Mouse (Mus musculus) spleen, adult 18-20 months (tissue): ENCODE results near the gene Col25a1.

Experiments
- DNase-seq, 2 experiments: peaks; one replicate each; pipeline ENCODE4 v3.0.0; 2022; ENCODE audit warnings: mixed read lengths in 2 of 2

The Col25a1 gene

DNA sequence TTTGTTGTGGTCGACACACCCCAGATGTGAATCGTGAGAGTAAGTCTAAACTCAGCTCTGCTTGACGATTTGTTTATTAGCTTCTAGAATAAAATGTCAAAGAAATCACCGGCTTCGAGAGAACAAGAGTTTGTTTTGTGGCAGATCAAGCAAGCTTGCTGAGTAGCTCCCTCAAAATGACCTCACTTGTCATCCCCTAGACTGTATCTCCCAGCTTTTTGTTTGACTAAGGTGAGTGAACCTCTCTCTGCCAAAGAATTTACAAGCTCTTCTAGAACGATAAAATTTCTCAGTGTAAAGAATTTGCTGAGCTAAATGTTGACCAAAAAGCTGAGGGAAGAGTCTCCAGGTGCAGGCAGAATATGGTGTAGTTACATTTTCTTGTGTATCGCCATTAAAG, 125.3 kb downstream of the Col25a1 start:
- DNase-seq: no peak

DNA sequence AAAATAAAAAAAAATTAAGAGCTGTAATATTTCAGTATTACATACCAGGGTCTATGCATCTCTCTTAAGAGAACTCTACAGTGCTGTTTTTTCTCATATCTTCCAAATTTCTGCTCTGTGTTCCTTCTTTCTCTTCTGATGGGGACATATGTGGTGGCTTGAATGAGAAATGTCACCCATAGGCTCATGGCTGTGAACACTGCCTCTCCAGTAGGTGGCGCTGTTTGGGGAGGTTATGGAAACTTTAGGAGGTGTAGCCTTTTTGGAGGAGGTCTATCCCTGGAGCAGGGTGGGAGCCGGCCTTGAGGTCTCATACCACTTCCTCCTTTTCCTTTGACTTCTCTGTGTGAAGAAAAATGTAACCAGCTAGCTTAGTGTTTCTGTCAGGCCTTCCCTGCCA, 128.4 kb downstream of the Col25a1 start:
- no peak for DNase-seq

DNA sequence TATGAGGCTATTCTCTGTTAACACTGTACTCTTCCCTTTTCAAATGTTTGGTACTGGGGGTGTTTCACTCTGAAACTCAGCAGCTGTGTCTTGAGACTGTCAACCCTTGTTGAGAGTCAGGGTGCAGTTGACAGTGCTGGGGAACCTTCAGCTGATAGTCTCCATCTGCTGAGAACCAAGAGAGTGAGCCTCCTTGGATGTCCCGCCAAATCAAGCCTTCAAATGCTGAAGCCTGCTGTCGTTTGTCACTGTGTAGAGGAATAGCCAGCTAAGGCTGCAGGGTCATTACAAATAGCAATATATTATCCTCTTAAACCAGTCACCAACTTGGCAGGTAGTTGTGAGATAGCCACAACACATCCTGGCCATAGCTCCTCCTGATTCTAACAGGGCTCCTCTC, 129.0 kb downstream of the Col25a1 start:
- DNase-seq: no peak

DNA sequence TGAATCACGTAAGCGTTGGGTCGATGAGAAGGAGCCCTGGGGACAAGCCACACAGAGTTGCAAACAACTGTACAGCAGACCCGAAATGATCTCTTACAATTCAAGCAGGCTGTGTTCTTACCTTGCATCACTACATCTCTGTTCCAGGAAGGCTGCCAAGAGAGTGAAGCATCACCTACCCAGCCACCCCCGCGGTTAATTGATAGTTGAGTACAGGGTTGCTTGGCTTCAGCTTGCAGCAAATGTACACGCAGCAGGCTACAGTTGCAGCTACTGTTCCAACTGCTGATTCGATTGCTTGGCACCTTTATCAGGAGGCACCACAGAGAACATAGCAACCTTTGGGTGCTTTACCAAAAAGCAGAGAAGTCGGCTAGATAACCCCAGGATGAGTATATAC, 133.8 kb downstream of the Col25a1 start:
- no peak for DNase-seq

DNA sequence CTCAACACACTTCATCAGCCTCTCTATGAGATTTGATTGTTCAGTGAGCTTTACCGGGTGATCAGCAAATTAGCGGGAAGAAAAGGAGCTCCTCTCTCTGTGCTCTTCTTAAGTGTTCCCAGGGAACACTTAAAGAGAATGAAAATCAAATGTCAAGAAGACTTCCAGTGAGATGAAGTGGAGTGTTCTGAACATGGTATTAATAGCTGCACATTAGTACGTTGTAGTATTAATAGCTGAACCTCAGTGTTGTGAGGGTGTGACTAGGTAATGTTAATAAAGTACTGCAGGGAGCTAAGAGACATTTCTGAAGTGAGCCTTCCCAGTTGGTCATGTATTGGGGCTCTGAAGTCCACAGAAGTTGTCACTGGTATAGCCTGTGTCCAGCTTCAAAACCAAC, 139.2 kb downstream of the Col25a1 start:
- no peak for DNase-seq

DNA sequence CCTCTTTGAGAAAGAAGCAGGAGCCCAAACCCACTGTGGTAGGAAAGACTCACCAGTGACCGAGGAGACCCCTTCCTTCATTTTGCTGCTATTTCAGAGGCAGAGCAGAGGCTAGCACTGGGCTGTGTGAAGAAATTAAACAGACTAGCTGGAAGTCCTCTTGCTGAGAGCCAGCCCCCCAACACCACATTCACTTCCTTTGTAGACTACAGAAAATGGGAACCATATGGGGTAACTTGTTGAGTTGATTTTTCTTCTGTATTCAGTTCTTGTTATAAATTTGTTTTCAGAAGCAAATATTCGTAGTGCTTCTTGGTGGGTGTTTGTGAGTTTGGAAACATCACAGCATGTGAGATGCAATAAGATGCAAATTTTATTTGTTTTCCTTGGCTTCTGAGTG, 142.6 kb downstream of the Col25a1 start:
- no peak for DNase-seq

DNA sequence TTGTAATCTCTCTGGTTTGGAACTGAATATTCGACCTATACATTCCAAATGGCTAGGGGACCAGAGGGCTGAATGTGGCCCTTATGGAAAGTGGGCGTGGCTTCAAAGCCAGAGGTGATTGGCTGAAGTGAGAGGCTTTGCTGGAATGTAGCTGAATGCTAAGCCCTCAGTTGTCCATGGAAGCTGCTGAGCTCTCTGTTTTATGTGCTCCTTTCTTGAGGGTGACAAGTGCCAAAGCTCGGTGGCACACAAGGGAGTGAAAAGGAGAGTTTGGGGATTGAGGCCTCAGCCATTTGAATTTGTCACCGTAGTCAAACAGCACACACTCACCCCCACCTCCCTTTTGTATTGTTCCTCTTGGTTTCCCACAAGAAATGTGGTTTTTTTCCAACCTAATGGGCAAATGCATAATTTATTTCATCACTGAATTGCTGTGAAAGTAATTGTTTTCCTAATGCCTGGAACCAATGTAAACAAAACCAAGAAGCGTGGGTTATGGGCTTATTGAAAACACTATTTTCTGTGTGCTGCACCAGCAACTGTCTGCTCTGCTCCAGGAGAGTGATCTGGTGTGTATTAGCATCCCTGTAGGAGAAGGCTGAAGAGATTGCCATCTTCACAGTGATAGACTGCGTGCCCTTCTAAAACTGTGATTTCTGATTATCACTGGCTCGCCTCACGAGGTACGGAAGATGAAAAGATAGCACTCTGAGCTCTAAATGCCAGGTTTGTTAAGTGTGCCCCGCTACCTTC, 147.2 kb downstream of the Col25a1 start:
- DNase-seq: no peak

DNA sequence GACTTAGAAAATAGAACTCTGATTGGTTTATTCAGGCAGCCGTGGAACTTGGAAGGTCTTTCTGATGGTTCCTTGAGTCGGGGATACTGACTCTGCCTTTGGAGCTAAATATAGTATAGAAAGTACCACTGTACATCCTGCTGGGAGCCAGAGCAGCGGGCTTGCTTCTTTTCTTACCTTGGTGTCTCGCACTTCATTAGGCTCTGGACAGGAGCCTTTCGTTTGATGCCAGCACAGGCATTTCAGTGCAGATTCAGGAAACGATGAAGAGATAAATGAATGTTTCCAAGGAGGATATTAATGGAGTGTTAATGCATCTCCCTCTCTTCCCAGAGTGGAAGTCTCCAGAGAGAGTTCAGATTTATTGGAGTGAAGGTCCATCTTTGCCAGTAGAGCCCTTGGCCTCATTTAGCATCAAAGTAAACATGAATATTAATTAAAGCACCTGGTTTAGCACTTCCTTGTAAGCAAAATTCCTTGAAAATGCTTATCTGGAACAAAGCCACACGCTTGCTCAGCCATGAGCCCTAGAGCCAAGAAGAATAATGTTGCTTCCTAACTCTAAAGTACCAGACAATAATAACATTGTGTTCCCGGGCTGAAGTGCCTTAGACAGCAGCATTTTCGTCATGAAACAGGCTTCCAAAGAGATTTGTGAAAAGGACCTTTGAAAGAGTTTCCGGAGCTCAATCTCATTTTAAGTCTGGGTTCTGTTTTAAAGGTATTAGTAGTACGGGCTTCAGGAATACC, 151.9 kb downstream of the Col25a1 start:
- no peak for DNase-seq

DNA sequence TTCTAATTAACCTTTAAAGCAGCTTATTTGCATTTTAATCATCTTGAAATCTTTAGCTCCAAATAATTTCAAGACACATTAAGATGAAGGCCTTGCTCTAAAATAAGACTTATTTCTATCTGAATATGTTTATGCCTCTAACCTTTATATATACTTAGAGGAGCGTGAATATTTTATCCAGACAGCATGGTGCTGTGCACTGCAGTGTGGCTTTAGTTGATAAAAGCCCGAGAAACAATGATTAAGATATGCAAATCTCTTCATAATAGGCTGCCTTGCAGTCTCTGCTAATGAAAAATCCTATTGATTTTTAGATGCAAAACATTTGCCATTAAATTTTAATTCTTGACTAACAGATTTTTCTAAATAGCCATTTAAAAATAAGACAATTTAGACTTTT, 156.8 kb downstream of the Col25a1 start:
- DNase-seq: no peak

DNA sequence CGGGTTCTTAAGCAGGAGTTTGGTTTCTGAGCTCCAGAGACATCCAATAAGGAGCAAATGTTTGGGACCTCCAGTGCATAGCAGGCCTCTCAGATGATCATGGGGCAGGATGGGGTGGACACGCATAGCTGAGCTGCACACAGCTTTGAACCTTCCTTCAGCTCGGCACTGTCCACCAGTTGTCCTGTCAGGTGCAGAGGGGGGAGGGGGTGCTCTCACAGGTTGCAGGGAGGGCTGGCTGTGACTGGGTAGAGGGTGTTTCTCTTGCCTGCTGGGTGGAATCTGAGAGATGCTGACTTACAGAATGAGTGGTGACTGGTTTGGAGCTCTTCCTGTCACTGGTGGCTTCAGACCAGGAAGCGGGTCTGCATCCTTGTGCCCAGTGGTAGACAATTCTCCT, 157.5 kb downstream of the Col25a1 start:
- DNase-seq: no peak

DNA sequence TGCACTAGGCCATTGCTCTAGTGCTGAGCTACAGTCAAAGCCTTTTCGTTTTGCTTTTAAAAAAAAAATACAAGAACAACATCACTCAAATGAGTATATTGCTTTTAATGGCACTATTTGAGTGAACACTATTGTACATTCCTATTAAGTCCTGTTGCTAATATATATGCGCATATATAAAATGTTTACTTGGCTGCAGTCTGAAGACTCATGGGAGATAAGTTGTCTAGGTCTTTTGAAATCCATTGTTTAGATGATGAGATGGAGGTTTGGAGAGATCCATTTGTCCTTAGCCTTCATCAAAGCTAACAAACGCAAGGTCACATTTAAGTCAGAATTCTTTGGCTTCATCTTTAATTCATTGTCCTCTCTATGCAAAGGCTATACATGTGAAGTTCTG, 157.9 kb downstream of the Col25a1 start:
- DNase-seq: no peak

DNA sequence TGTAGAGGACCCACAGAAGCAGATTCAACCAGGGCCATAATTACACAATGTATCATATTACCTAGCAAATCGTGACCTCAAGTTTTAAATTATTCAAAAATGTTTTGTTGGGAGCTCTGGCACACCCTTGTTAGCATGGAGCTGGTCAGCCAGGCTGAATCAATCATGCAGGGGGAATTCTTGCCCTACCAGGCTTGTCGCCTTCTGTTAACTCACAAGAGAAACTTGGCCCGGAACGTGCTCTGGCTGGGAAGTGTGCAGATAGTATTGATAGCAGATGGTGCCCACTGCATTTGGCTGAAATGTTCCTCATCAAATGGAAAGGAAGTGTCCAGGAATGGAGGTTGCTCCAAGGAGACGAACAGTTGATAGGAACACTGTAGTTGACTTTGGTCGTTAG, 158.9 kb downstream of the Col25a1 start:
- no peak for DNase-seq

DNA sequence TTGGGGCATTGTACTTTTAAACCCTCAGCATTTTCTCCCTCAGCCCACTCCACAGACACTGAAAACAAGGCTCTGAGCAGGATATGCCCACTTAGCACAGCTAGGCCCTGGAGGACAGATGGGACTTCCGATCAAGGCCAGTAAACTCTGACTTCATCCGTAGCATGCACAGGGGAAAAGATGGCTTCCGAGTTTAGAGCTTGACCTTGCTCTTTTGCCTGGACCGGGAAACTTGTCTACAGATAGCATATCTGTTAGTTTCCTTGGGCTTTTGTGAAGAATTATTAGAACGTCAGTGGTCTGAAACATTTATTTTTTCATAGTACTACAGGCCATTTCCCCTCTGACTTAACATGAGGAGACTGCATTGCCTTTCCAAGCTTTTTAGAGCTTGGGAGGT, 159.4 kb downstream of the Col25a1 start:
- DNase-seq: no peak

DNA sequence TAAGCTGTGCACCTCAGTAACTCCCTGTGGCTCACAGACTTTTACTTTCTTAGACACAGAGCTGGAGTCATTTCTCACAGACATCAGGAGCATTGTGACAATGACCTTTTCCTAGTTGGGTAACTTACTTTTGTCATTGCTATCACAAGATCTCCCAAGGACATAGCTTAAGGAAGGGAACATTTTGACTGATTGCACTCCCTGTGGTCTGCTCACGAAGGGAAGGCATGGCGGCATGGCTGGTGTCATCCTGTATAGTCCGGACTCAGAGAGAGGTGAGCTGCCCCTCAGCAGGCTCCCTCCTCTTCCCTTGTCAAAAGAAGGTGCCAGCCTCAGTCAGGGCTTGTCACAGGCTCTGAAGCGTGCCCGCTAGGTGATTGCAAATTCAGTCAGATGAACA, 160.6 kb downstream of the Col25a1 start:
- DNase-seq: no peak

DNA sequence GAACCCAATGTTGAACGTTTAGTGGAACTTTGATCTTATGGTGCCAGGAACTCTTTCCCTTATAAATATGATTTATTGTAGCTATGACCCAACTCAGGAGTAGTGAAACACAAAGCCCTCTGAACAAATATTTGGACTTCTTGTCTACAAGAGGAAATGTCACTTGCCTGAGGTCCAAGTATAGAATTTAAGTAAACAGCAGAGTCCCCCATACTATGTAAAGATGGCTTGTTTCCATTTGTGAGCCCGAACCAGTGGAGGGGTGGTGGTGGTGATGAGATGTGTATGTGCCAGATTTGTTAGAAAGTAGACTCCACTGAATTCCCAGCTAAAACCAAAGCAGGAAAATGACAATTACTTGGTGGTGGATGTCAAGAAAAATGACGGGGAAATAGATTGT, 169.2 kb downstream of the Col25a1 start:
- no peak for DNase-seq

DNA sequence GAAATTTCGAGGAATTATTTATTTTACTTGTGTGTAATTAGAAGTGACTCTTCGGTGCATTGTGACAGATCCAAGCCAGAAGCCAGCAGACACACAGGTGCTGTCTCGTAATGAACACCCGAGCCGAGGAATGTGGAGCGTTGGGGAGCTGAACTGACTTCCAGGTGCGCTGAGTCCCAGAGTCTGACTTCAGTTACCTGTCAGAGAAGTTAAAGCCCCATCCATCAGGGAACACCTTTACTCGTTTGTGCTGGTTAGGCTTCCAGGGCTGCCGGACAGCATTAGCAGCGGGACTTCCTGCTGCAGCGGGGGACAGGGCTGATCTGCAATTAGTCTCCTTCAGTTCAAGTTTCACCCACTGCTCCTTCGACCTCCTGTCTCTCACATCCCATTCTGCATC, 172.3 kb downstream of the Col25a1 start:
- no peak for DNase-seq

DNA sequence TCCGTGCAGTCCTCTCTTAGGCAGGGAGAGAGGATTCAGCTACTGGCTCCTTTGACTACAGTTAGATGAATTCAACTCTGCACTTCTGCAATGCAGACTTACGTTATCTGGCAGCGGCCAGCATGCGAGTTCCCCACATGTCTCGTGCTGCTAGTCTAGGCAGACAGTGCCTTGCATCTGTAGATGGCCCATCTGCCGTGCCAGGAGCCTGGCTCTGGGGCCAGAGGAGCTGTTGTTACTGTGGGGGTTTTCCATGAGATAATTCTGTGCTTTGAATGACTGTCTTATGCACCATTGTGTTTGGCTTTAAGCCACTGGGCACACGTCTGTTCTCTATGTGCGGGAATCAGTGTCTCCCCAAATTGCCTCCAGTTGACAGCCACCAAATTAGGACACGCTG, 173.5 kb downstream of the Col25a1 start:
- DNase-seq: no peak

DNA sequence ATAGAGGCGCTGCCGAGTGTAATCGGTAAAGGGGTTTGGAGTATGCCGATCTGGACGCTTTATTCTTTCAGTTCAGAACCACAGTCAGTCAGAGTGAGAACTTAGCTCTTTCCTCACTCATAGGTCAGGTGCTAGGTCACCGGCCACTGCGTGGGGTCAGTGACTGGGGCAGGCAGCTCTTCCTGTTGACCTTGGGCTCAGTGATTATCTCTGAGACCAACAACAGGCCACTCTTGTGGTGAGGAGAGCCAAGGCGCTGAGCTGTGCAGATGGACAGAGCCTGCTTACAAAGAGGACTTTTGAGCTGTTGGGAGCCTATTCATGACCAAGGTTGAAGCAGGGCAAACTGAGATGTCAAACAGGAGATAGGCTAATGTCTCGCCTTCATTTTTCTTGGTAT, 174.4 kb downstream of the Col25a1 start:
- DNase-seq: no peak

DNA sequence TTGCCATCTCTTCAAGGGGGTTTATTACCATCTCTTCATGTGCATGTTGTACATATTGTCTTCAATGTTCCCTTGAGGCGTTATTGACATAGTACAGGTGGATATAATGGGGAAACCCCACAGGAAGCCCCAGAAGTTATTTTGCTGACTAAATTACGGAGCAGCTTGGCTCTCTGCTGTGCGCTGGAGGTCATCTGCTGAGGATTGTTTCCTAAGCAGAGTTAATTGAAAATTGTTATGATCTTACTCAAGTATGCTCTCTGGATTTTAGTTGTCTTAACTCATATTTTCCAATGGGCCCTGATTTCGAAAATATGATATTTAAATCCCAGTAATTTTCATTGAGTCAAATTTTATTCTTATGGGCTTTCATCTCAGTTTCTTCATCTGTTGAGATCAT, 178.0 kb downstream of the Col25a1 start:
- DNase-seq: no peak

DNA sequence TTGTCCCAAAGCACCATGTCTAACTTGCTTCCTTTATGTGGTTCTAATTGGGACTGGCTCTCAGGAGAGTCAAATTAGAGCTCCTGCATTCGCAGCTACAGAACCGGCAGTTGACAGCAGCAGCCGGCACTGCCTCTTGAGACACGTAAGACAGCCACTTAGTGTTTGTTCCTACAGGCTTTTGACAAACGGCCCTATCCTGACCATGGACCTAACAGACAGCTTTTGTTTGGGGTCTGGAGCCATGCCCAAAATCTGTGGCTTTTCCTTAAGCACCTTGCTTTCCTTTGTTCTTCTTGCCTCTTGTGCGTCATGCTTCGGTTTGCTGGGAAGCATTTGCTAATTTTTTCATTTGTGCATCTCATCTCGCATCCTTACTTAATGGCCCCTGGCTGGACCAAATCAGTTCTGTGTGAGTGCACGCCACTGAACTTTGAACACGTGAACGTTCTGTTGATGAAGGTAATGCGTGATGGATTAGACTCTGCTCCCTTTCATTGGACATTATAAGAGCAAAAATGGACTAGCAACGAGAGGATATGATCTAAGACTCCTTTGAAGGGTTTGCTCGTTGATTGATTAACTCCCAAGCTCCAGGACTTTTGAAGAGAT, 179.5 kb downstream of the Col25a1 start:
- DNase-seq: no peak

DNA sequence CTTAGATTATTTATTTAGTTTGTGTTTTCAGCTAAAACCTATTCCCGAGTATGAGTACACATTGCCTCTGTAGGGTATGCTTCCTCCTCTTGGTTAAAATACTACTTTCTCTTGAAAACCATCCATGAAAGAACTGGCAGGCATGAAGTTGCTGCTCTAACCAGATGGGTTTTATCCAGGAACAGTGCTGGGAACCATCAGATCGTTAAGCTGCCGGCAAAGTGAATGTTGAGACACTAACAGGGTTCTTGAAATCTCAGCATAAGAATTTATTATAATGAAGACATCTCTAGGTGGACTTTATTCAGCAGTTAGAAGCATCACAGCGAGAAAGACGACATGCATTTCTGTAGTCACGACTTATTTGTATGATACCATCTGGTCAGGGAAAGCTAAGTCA, 181.9 kb downstream of the Col25a1 start:
- no peak for DNase-seq

DNA sequence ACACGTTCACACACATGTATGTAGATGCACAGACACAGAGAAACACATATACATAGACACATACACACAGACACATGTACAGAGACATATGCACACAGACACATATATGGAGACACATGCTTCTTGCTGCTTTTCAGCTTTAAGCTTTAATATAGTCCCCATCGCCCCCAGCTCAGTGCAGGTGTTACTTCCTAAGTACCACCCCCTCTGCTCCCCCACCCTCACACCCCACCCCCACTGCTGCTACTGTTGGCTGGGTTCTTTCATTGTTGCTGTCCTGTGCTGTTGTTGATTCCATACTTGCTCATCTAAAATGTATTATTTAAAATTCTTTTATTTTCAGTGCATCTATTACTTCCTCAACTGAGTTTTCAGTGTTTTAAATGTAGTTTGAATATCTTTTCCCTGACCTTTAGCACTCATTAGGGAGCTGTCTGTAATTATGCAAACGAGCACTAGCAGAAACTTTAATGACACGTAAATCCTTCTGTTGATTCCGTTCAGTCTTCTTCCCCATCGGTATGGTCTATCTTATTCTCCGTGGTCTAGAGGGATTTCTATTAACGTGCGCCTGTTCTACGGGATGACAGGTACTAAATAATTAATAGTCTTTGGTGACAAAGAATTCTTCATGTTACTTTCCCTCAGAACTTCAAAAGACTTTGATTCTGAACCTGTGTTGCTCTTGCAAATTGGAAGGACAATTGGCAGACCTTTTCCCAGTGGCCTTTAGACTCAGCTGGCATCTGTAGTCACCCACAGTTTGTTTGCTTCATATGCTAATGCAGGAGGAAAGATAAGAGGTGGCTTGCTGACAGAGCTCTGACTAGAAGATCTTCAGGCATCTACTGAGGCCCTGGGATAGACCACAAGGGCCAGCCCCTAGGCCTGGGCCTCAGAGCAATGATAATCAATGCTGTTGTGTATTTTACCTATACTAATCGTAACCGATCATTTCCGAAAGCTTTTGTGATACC, 196.0 kb downstream of the Col25a1 start:
- no peak for DNase-seq

DNA sequence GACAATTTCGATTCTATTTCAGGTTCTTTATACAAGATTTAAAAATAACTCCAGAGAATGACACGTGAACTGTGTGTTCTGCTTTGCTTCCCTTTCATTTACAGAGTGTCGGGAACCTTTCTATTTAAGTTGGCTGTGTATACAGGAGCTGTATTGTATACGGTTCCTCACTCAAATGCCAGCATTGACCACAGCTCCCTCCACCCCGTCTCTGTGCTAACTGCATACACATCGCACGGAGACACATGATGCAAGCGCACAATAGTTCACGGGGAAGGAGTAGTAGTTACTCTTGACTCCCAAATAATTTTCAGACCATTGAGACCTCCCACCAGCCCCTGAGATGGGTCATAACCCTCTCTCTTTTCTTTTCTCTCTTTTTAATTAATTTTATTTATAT, 197.6 kb downstream of the Col25a1 start:
- no peak for DNase-seq
